Mouse (Mus musculus) myocyte (in vitro differentiated cells): ENCODE results near the gene Slc36a1. TPM values are rescaled to one million over a fixed set of nuclear protein-coding genes. Genes with fewer than 3 reads are reported as not detected.

Experiments used
- H3K27me3 ChIP-seq: one replicate; pipeline ENCODE4 v1.6.1; 2011; ENCODE audit not compliant: control insufficient read depth, insufficient read depth, insufficient read length
- H3K36me3 ChIP-seq: one replicate; pipeline ENCODE4 v1.6.1; 2011; ENCODE audit not compliant: control insufficient read depth, insufficient read depth
- H3K4me2 ChIP-seq: one replicate; pipeline ENCODE4 v1.6.1; 2011; ENCODE audit warnings: low read depth, control low read depth
- H3K4me3 ChIP-seq: one replicate; pipeline ENCODE4 v1.5.1; 2011; ENCODE audit warnings: mild to moderate bottlenecking, control low read depth, moderate library complexity
- H3K79me2 ChIP-seq: one replicate; pipeline ENCODE4 v1.6.1; 2011; ENCODE audit not compliant: control insufficient read depth, insufficient read depth
- H3ac ChIP-seq: one replicate; pipeline ENCODE4 v1.6.1; 2011; ENCODE audit not compliant: control insufficient read depth, insufficient read length
- CEBPB ChIP-seq: IDR thresholded peaks from 2 replicates; pipeline ENCODE4 v1.6.1; 2011; ENCODE audit warnings: mild to moderate bottlenecking, moderate library complexity; ENCODE audit not compliant: poor library complexity, insufficient read depth, severe bottlenecking
- E2F4 ChIP-seq: IDR thresholded peaks from one replicate; pipeline ENCODE4 v1.6.1; 2011; ENCODE audit warnings: mild to moderate bottlenecking, control low read depth, moderate library complexity; ENCODE audit not compliant: insufficient read depth
- MAX ChIP-seq: IDR thresholded peaks from one replicate; pipeline ENCODE4 v1.6.1; 2011; ENCODE audit warnings: low read depth, mild to moderate bottlenecking, control low read depth
- MYOD1 ChIP-seq, 3 experiments: IDR thresholded peaks; one replicate each; pipeline ENCODE4 v1.6.1; 2011; ENCODE audit warnings: control low read depth in 2 of 3, low read depth in 2 of 3, mild to moderate bottlenecking in 2 of 3, moderate library complexity in 1 of 3; ENCODE audit not compliant: insufficient read length in 2 of 3, control insufficient read depth in 1 of 3
- MYOG ChIP-seq, 3 experiments: IDR thresholded peaks; one replicate each; pipeline ENCODE4 v1.6.1; 2011; ENCODE audit warnings: control low read depth in 2 of 3, low read depth in 2 of 3, mild to moderate bottlenecking in 2 of 3; ENCODE audit not compliant: insufficient read length in 2 of 3, control insufficient read depth in 1 of 3, insufficient read depth in 1 of 3
- POLR2A ChIP-seq: IDR thresholded peaks from one replicate; pipeline ENCODE4 v1.6.1; 2011; ENCODE audit warnings: low read depth, mild to moderate bottlenecking, control low read depth, moderate library complexity; ENCODE audit not compliant: insufficient read length
- POLR2AphosphoS2 ChIP-seq: IDR thresholded peaks from one replicate; pipeline ENCODE4 v1.6.1; 2011; ENCODE audit warnings: low read depth, control low read depth; ENCODE audit not compliant: insufficient read length
- REST ChIP-seq: IDR thresholded peaks from one replicate; pipeline ENCODE4 v1.6.1; 2011; ENCODE audit warnings: mild to moderate bottlenecking, control low read depth, moderate library complexity; ENCODE audit not compliant: insufficient read depth, insufficient read length
- SRF ChIP-seq: IDR thresholded peaks from one replicate; pipeline ENCODE4 v1.6.1; 2011; ENCODE audit warnings: low read depth; ENCODE audit not compliant: control insufficient read depth, insufficient read length
- TCF12 ChIP-seq: IDR thresholded peaks from one replicate; pipeline ENCODE4 v1.6.1; 2011; ENCODE audit warnings: mild to moderate bottlenecking, control low read depth; ENCODE audit not compliant: poor library complexity, insufficient read depth, severe bottlenecking
- TCF3 ChIP-seq: IDR thresholded peaks from one replicate; pipeline ENCODE4 v1.6.1; 2011; ENCODE audit warnings: low read depth, control low read depth; ENCODE audit not compliant: insufficient read length
- USF1 ChIP-seq: IDR thresholded peaks from one replicate; pipeline ENCODE4 v1.6.1; 2011; ENCODE audit warnings: low read depth, mild to moderate bottlenecking, control low read depth, moderate library complexity
- polyA plus RNA-seq: library from polyadenylated mRNA; unstranded; fragments of >200 nt; fragmentation: generic; extraction: Trizol; gene quantifications from one replicate; pipeline ENCODE4 v1.2.1, GENCODE M21; 2012; ENCODE audit warnings: missing spikeins

Gene Slc36a1
- polyA plus RNA-seq, 1 experiment: 5.3 TPM

DNA sequence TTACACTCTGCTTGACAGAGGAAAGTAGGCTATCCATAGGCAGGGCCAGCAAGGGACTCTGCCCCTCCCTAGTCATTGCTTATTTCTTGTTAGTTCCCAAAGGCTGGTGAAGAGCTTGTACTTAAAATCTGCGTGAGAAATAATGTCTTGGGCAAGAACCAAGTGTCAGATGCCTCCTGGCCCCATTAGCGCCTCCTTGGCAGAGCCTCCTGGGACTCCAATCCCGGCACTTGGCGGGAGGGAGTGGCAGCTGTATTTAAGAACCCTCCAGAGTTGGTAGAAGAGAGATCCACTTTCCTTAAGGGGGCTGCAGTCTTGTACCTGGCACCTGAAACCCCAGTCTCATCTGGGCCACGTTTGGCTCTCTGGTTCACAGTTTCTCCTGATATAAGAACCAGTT is 10.0 kb downstream of the Slc36a1 start:
- H3ac ChIP-seq: no peak overlapping the region
- H3K36me3 ChIP-seq: no peaks in the 10 kb centered on the region
- no peak overlapping the region for H3K4me3 ChIP-seq
- peaks cover 4% of the 10 kb centered on the region for H3K79me2 ChIP-seq
- H3K27me3 ChIP-seq: no peaks in the 10 kb centered on the region
- no peak for TF ChIP-seq CEBPB
- TF ChIP-seq POLR2A: no peak
- TF ChIP-seq MAX: no peak
- TF ChIP-seq E2F4: no peak
- no peak for TF ChIP-seq USF1
- TF ChIP-seq MYOG (IDR thresholded peaks at IDR 0.05; ENCODE audit: control insufficient read depth in 1 of 3, insufficient read depth in 1 of 3, insufficient read length in 2 of 3, low read depth in 2 of 3): no peak
- no peak for TF ChIP-seq MYOD1 (IDR thresholded peaks at IDR 0.05; ENCODE audit: control insufficient read depth in 1 of 3, insufficient read length in 2 of 3, low read depth in 2 of 3)
- TF ChIP-seq TCF3: no peak
- no peak for TF ChIP-seq REST
- TF ChIP-seq TCF12: no peak
- no peak for TF ChIP-seq POLR2AphosphoS2
- no peak for TF ChIP-seq SRF
- H3K4me2 ChIP-seq: no peak overlapping the region

DNA sequence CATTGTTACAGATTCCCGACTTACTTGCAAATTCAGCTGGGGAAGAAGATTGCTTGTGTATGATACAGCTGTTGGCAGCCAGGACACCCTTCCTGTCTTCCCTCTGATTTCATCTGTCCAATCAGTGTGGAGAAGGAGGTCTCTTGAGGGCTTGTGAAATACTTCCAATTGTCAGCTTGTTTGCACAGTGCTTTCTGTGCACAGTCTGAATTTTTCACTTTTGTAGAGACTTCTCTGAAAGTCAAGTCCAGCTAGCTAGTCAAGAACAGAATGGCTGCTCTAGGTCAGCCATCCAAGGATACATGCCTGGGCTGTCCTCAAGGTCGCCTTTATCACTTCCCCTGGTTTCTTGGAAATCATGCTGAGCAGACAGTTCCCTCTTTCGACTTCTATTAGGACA is 10.8 kb downstream of the Slc36a1 start:
- no peak overlapping the region for H3ac ChIP-seq
- H3K79me2 ChIP-seq: peaks cover 4% of the 10 kb centered on the region
- TF ChIP-seq REST: no peak
- TF ChIP-seq USF1: no peak
- TF ChIP-seq POLR2AphosphoS2: no peak
- TF ChIP-seq POLR2A: no peak
- no peak for TF ChIP-seq MAX
- no peak for TF ChIP-seq E2F4
- no peak for TF ChIP-seq MYOG (IDR thresholded peaks at IDR 0.05; ENCODE audit: control insufficient read depth in 1 of 3, insufficient read depth in 1 of 3, insufficient read length in 2 of 3, low read depth in 2 of 3)
- TF ChIP-seq MYOD1 (IDR thresholded peaks at IDR 0.05; ENCODE audit: control insufficient read depth in 1 of 3, insufficient read length in 2 of 3, low read depth in 2 of 3): no peak
- TF ChIP-seq TCF12: no peak
- TF ChIP-seq CEBPB: no peak
- no peak for TF ChIP-seq SRF
- TF ChIP-seq TCF3: no peak
- no peak overlapping the region for H3K4me3 ChIP-seq
- no peak overlapping the region for H3K4me2 ChIP-seq
- H3K27me3 ChIP-seq: no peaks in the 10 kb centered on the region
- no peaks in the 10 kb centered on the region for H3K36me3 ChIP-seq

DNA sequence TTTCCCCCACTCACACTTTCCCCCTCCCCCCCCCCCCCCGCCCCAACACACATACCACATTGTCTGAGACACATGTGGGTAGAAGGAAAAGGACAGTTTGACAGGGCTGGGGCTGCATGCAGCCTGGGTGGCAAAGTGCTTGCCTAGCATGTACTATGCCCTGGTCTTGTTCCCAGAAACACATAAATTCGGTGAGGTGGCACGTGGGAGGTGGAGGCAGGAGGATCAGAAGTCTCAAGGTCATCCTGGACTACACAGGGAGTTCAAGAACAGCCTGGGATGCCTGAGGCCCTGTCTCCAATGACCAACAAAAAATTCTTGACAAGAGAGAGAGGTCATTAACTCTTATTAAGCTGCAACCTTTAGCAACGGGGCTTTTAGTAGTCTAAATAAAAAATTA is 11.9 kb downstream of the Slc36a1 start:
- H3K4me3 ChIP-seq: no peak overlapping the region
- TF ChIP-seq TCF3 (no peak), TCF12 (no peak), MAX (no peak), SRF (no peak), MYOG (IDR thresholded peaks at IDR 0.05; ENCODE audit: control insufficient read depth in 1 of 3, insufficient read depth in 1 of 3, insufficient read length in 2 of 3, low read depth in 2 of 3) (no peak)
- no peaks in the 10 kb centered on the region for H3K27me3 ChIP-seq
- no peak overlapping the region for H3ac ChIP-seq
- peaks cover 4% of the 10 kb centered on the region for H3K79me2 ChIP-seq
- no peaks in the 10 kb centered on the region for H3K36me3 ChIP-seq
- H3K4me2 ChIP-seq: no peak overlapping the region

DNA sequence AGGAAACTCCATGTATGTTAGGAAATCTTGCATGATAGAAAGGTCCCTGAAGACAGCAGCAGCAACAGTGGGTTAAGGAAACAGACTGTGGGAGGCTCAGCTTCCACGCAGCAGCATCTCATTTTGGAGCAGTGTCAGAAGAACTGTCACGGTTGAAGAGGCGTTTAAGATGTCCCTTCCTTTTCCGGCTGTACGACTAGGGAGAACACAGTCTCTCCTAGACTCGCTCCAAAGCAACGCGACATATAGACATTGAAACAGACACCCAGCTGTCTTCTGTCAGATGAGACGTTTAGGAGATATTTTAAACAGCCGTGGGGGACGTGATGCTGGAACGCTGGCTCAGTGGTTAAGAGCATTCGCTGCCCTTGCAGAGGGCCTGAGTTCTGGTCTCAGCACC is 12.7 kb downstream of the Slc36a1 start:
- no peak overlapping the region for H3ac ChIP-seq
- TF ChIP-seq REST (no peak), CEBPB (no peak), MYOG (IDR thresholded peaks at IDR 0.05; ENCODE audit: control insufficient read depth in 1 of 3, insufficient read depth in 1 of 3, insufficient read length in 2 of 3, low read depth in 2 of 3) (no peak), POLR2A (no peak), USF1 (no peak), POLR2AphosphoS2 (no peak), SRF (no peak), MAX (no peak), MYOD1 (IDR thresholded peaks at IDR 0.05; ENCODE audit: control insufficient read depth in 1 of 3, insufficient read length in 2 of 3, low read depth in 2 of 3) (no peak), E2F4 (no peak), TCF12 (no peak)
- no peak overlapping the region for H3K4me2 ChIP-seq
- peaks cover 4% of the 10 kb centered on the region for H3K79me2 ChIP-seq
- H3K27me3 ChIP-seq: no peaks in the 10 kb centered on the region
- no peaks in the 10 kb centered on the region for H3K36me3 ChIP-seq
- no peak overlapping the region for H3K4me3 ChIP-seq

DNA sequence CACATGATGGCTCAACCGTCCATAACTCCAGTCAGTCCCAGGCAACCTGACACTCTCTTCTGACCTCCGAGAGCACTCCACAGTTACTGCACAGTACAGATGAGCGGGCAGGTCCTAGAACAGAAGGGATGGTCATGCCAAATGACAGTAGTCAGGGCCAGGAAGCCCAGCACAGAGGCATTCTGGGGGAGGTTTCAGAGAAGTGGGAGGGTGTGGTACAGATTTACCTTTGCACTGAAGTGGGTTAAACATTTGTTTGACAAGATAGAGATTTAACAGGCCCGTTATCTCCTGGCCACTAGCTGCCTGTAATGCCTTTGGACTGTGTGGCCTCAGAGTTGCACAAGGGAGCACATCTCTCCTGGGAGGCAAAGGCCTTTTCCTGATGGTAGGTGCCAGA is 13.3 kb downstream of the Slc36a1 start:
- Histone ChIP-seq H3K79me2 (no peaks in the 10 kb centered on the region), H3K4me2 (no peak overlapping the region), H3K36me3 (no peaks in the 10 kb centered on the region), H3K4me3 (no peak overlapping the region), H3K27me3 (no peaks in the 10 kb centered on the region), H3ac (no peak overlapping the region)
- no peak for TF ChIP-seq SRF
- no peak for TF ChIP-seq CEBPB
- TF ChIP-seq MYOG (IDR thresholded peaks at IDR 0.05; ENCODE audit: control insufficient read depth in 1 of 3, insufficient read depth in 1 of 3, insufficient read length in 2 of 3, low read depth in 2 of 3): no peak
- TF ChIP-seq TCF12: no peak
- TF ChIP-seq REST: no peak
- TF ChIP-seq MAX: no peak
- TF ChIP-seq POLR2A: no peak
- TF ChIP-seq USF1: no peak
- no peak for TF ChIP-seq TCF3
- no peak for TF ChIP-seq MYOD1 (IDR thresholded peaks at IDR 0.05; ENCODE audit: control insufficient read depth in 1 of 3, insufficient read length in 2 of 3, low read depth in 2 of 3)
- TF ChIP-seq POLR2AphosphoS2: no peak
- no peak for TF ChIP-seq E2F4
